Mouse (Mus musculus): ENCODE data around the gene Fgfr1op. TPM values are rescaled to one million over a fixed set of nuclear protein-coding genes. Genes with fewer than 3 reads are reported as not detected.
"Not testable (repeated sequence)": the region's sequence is repeated elsewhere in the genome, so short reads cannot be mapped to it uniquely, and the experiment has no call there.

Gene Fgfr1op
- total and polyA plus RNA-seq, 2 experiments from 2014 or later: 8.3 to 16.1 TPM

DNA sequence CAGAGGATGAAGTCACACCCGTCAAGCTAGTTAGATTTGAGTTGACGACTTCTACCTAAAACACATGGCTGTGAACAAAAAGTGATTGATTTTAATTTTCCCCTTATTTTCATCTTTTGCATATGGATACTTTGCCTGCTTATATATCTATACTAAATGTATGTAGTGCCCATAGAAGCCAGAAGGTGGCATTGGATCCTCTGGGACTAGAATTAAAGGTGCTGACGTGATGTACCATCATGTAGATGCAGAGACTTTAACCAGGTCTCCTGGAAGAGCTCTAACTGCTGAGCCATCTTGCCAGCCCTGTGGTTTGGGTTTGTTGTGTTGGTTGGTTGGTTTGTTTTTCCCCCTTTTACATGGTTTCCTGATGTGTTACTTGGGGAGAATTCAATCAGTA is 32.4 kb downstream of the Fgfr1op start:
- no peaks in the 10 kb centered on the region for H3K4me1 ChIP-seq (ENCODE audit: control insufficient read depth, insufficient read depth)
- no peak for TF ChIP-seq EP300 (IDR thresholded peaks at IDR 0.05; ENCODE audit: low read depth)
- peak; percentile 23; the same call in 1 of the 2 replicates for TF ChIP-seq CTCF (IDR thresholded peaks at IDR 0.05; ENCODE audit: low read depth)
- ATAC-seq (ENCODE audit: insufficient read depth, low read depth) (no peak), DNase-seq (ENCODE audit: low spot score) (peak; percentile 11)
- no peak overlapping the region for H3K4me3 ChIP-seq (ENCODE audit: low read depth, low read length)
- no peaks in the 10 kb centered on the region for H3K9me3 ChIP-seq (replicated peaks; ENCODE audit: control insufficient read depth, low read length)
- H3K9ac ChIP-seq (replicated peaks; ENCODE audit: low read depth, low read length): no peak overlapping the region
- H3K4me2 ChIP-seq (ENCODE audit: low read depth, low read length): no peak overlapping the region
- H3K27me3 ChIP-seq (ENCODE audit: control insufficient read depth, insufficient read depth, low read length): no peaks in the 10 kb centered on the region
- H3K36me3 ChIP-seq (replicated peaks; ENCODE audit: control insufficient read depth, insufficient read depth, low read length): peaks cover 38% of the 10 kb centered on the region
- 73% methylated on average over 3 of the region's 3 CpGs for WGBS
- H3K27ac ChIP-seq (ENCODE audit: low read depth): no peak overlapping the region

DNA sequence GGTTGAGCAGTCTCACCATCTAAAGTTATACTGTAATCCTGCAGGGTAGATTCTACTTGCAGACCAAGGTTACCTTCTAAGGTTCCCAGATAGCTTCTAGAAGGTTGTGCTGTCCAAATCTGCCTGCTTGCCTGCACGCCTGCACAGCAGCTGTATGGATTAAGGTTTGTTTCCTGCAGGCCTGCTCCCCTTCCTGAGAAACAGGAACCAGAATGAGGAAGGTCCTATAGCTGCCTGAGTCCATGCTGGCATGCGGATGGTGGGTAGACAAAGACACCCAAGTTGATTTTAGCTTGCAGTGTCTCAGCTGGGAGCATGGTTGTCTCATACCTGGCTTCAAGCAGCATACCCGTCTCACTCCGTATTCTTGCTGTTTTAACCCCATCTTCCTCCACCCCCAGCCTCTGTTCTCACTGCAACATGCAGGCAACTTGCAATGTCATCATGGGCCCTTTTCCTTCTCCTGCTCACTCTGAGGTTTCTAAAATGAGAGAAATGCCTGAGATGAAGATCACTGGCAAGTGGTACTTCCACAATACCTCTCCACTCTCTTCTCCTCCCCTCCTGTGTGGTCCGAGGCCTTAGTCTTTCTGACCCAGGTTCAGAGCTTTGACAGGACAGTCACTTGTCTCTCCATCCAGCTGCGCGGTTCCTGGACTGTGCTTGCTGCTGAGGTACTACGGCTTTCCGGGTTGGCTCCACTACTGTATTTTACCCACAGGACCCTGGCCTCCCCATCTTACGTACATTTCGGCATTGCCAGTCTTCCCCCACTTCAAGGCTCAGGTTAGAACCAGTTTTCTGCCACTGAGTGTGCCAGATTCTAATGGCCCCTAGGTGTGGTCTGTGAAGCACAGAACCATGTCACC is 34.0 kb downstream of the Fgfr1op start:
- ATAC-seq (ENCODE audit: insufficient read depth, low read depth) (no peak), DNase-seq (ENCODE audit: low spot score) (no peak)
- H3K27me3 ChIP-seq (ENCODE audit: control insufficient read depth, insufficient read depth, low read length): no peaks in the 10 kb centered on the region
- H3K9me3 ChIP-seq (replicated peaks; ENCODE audit: control insufficient read depth, low read length): no peaks in the 10 kb centered on the region
- no peak overlapping the region for H3K27ac ChIP-seq (ENCODE audit: low read depth)
- no peak overlapping the region for H3K9ac ChIP-seq (replicated peaks; ENCODE audit: low read depth, low read length)
- TF ChIP-seq CTCF (IDR thresholded peaks at IDR 0.05; ENCODE audit: low read depth): no peak
- no peak for TF ChIP-seq EP300 (IDR thresholded peaks at IDR 0.05; ENCODE audit: low read depth)
- WGBS: 84% methylated on average over 11 of the region's 11 CpGs
- peaks cover 27% of the 10 kb centered on the region for H3K36me3 ChIP-seq (replicated peaks; ENCODE audit: control insufficient read depth, insufficient read depth, low read length)
- no peaks in the 10 kb centered on the region for H3K4me1 ChIP-seq (ENCODE audit: control insufficient read depth, insufficient read depth)
- no peak overlapping the region for H3K4me3 ChIP-seq (ENCODE audit: low read depth, low read length)
- H3K4me2 ChIP-seq (ENCODE audit: low read depth, low read length): no peak overlapping the region

- Histone ChIP-seq H3K36me3 (replicated peaks; ENCODE audit: control insufficient read depth, insufficient read depth, low read length) (peaks cover 21% of the 10 kb centered on the region), H3K9me3 (replicated peaks; ENCODE audit: control insufficient read depth, low read length) (no peaks in the 10 kb centered on the region), H3K4me1 (ENCODE audit: control insufficient read depth, insufficient read depth) (no peaks in the 10 kb centered on the region), H3K27ac (ENCODE audit: low read depth) (no peak overlapping the region), H3K27me3 (ENCODE audit: control insufficient read depth, insufficient read depth, low read length) (no peaks in the 10 kb centered on the region), H3K4me3 (ENCODE audit: low read depth, low read length) (no peak overlapping the region), H3K4me2 (ENCODE audit: low read depth, low read length) (no peak overlapping the region), H3K9ac (replicated peaks; ENCODE audit: low read depth, low read length) (no peak overlapping the region)
- TF ChIP-seq CTCF (IDR thresholded peaks at IDR 0.05; ENCODE audit: low read depth) (no peak), EP300 (IDR thresholded peaks at IDR 0.05; ENCODE audit: low read depth) (no peak)
- no peak for ATAC-seq (ENCODE audit: insufficient read depth, low read depth)
- 63% methylated on average over 1 of the region's 1 CpGs for WGBS
- DNase-seq (ENCODE audit: low spot score): no peak
These were observed 34.6 kb downstream of the Fgfr1op start for GRCm38 (mm10) chr17:8199936-8200330.

- ATAC-seq (ENCODE audit: insufficient read depth, low read depth): no peak
- H3K9me3 ChIP-seq (replicated peaks; ENCODE audit: control insufficient read depth, low read length): no peaks in the 10 kb centered on the region
- no peak for DNase-seq (ENCODE audit: low spot score)
- no peaks in the 10 kb centered on the region for H3K27me3 ChIP-seq (ENCODE audit: control insufficient read depth, insufficient read depth, low read length)
- no peak overlapping the region for H3K27ac ChIP-seq (ENCODE audit: low read depth)
- H3K4me2 ChIP-seq (ENCODE audit: low read depth, low read length): no peak overlapping the region
- H3K4me1 ChIP-seq (ENCODE audit: control insufficient read depth, insufficient read depth): no peaks in the 10 kb centered on the region
- no peak overlapping the region for H3K9ac ChIP-seq (replicated peaks; ENCODE audit: low read depth, low read length)
- H3K36me3 ChIP-seq (replicated peaks; ENCODE audit: control insufficient read depth, insufficient read depth, low read length): no peaks in the 10 kb centered on the region
- no peak overlapping the region for H3K4me3 ChIP-seq (ENCODE audit: low read depth, low read length)
- TF ChIP-seq CTCF (IDR thresholded peaks at IDR 0.05; ENCODE audit: low read depth): no peak
- no peak for TF ChIP-seq EP300 (IDR thresholded peaks at IDR 0.05; ENCODE audit: low read depth)
- 54% methylated on average over 1 of the region's 1 CpGs for WGBS
These were observed 38.2 kb downstream of the Fgfr1op start for GRCm38 (mm10) chr17:8203487-8203886.

DNA sequence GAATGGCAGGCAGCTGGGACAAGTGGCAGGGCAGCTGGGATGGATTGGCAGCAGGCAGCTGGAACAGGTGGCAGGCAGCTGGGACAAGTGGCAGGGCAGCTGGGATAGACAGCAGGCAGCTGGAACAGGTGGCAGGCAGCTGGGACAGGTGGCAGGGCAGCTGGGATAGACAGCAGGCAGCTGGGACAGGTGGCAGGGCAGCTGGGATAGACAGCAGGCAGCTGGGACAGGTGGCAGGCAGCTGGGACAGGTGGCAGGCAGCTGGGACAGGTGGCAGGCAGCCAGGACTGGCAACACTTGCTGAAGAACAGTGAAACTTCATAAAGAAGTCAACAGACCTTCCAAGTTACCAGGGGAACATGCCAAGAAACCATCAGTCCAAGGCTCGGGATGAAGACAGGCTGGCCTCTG is 39.9 kb downstream of the Fgfr1op start:
- not testable (repeated sequence) for DNase-seq (ENCODE audit: low spot score); H3K4me1 ChIP-seq (ENCODE audit: control insufficient read depth, insufficient read depth); H3K4me3 ChIP-seq (ENCODE audit: low read depth, low read length); ATAC-seq (ENCODE audit: insufficient read depth, low read depth); H3K36me3 ChIP-seq (replicated peaks; ENCODE audit: control insufficient read depth, insufficient read depth, low read length); H3K27me3 ChIP-seq (ENCODE audit: control insufficient read depth, insufficient read depth, low read length); H3K9ac ChIP-seq (replicated peaks; ENCODE audit: low read depth, low read length); H3K27ac ChIP-seq (ENCODE audit: low read depth); H3K4me2 ChIP-seq (ENCODE audit: low read depth, low read length); H3K9me3 ChIP-seq (replicated peaks; ENCODE audit: control insufficient read depth, low read length)
- 60% methylated on average over 1 of the region's 1 CpGs for WGBS

- Histone ChIP-seq H3K9ac (replicated peaks; ENCODE audit: low read depth, low read length) (no peak overlapping the region), H3K4me2 (ENCODE audit: low read depth, low read length) (no peak overlapping the region), H3K4me1 (ENCODE audit: control insufficient read depth, insufficient read depth) (no peaks in the 10 kb centered on the region), H3K4me3 (ENCODE audit: low read depth, low read length) (no peak overlapping the region), H3K9me3 (replicated peaks; ENCODE audit: control insufficient read depth, low read length) (no peaks in the 10 kb centered on the region), H3K27me3 (ENCODE audit: control insufficient read depth, insufficient read depth, low read length) (no peaks in the 10 kb centered on the region), H3K36me3 (replicated peaks; ENCODE audit: control insufficient read depth, insufficient read depth, low read length) (no peaks in the 10 kb centered on the region), H3K27ac (ENCODE audit: low read depth) (no peak overlapping the region)
- DNase-seq (ENCODE audit: low spot score) (no peak), ATAC-seq (ENCODE audit: insufficient read depth, low read depth) (no peak)
- TF ChIP-seq CTCF (IDR thresholded peaks at IDR 0.05; ENCODE audit: low read depth) (no peak), EP300 (IDR thresholded peaks at IDR 0.05; ENCODE audit: low read depth) (no peak)
- 47% methylated on average over 5 of the region's 5 CpGs for WGBS
These were observed 41.4 kb downstream of the Fgfr1op start for GRCm38 (mm10) chr17:8206691-8207090.

Data from heart, postnatal 0 days (tissue).